Mouse (Mus musculus) gastrocnemius, adult 8-10 months (tissue): ENCODE measurements around the gene Rln1. TPM values are rescaled to one million over a fixed set of nuclear protein-coding genes. Genes with fewer than 3 reads are reported as not detected.

Experiments used
- DNase-seq, 2 experiments: peaks; one replicate each; pipeline ENCODE4 v3.0.0; 2022; ENCODE audit warnings: low spot score in 2 of 2
- total RNA-seq, 4 experiments: library from RNA; stranded (reverse); gene quantifications; 2 replicates each; pipeline ENCODE4 v1.2.4; 2022

Rln1 gene
- total RNA-seq, 4 experiments from 2014 or later, result not detected

DNA sequence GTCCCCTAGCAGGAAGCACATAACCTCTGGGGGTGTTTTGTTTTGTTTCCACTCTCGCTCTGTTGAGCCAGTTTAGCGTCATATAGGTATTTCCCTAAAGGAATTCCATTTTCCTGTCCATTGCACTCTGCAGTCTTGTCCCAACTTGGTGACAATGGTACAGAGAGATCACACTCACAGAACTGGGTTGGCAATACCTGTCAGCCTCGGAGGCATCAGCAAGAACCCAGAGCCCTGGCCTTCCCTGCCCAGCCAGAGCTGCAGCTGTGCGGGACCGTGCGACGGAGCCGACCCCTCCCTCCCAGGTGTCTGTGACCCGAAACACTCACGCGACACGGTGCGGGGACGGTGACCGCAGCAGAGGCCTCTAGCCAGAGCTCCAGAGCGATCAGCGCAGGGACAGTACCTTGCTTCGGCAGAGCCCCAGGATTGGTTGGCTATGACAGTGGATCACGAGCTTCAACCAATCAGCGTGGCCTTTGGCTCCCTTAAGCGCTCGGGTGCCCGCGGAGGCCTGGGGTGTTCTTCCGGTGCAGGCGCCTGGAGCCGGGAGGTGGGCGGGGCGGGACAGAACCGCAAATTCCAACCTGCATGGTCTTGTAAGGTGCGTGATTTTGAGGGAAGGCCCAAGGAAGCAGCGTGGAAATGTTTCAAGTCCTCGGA lies 27.1 kb upstream of the Rln1 start:
- DNase-seq, result peak; percentile 84 to 88

DNA sequence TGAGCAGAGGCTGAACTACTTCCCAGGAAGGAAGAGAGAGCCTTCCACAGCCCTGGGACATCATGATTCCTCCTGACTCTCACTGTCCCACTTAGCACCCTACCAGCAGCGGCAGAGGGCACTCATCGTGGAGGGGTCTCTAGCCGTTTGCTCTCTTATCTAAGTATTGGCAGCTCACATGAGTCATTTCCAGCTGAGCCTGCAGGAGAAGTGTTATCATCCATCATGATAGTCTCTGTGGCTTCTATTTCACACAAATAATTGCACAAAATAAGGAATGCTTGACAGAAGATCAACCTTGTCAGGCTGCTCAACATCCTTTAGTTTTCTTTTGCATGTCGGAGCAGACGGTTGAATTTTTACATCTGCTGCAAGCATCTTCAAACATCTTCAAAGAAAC lies 25.8 kb upstream of the Rln1 start:
- no peak for DNase-seq

DNA sequence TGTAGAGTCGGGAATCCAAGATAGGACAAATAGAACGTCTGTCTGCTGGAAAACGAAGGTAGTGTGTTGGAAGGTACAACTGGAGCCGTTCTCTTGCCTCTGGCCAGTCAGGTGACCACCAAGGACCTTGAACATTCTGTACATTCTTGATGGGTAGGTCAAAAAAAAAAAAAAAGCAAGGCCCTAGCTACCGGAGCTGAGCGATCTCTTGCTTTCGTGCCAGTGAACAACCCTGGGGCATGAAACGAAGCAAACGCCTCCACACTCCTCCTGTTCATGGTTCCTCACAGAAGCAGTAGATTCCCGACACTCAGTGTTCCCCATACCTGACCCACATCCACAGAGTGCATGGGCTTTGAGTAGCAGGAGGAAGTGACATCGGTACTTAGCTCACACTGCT lies 21.8 kb upstream of the Rln1 start:
- no peak for DNase-seq

DNA sequence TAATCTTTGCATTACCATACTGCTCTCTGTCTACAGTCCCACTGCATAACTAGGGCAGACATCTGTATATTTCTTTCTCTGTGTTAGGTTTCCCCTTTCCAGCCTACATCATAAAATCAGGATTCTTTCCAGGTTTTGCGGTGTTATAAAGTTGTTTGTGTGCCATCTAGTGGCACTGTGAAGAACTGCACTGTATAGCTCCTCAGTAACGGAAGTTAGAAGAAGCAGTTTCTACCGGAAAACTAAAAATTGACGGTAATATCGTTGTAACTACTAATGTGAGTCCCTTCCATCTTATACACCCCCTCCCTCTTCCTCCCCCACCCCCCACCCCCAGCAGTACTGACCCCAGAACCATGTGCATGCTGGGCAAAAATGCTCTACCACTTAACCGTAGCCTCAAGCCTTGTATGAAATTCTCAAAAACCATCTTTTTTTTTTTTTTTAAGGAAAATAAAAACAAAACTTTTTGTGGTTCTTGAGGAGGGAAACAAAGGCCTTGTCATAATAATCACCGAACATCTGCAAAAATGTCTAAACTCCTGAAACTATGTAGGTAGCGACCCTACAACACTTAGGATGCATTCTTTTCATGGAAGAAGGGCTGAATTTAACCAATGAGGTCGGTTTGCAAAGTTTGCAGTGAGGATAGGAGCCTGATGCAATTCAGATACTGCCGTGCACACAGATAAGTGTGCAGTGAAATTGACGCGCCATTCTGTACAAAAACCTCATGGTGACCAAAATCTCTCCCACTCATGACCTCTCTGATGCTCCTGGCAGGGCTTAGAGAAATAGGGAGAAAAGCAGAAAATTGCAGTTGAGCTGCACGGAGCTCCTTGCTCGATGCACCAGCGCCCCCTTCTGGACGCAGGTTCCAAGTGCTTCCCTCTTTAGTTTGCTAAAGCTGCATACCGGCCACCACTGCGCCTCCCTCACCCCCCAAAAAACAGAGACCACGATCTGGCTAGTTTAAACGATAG lies 20.7 kb upstream of the Rln1 start:
- DNase-seq, result peak; percentile 68 to 71

DNA sequence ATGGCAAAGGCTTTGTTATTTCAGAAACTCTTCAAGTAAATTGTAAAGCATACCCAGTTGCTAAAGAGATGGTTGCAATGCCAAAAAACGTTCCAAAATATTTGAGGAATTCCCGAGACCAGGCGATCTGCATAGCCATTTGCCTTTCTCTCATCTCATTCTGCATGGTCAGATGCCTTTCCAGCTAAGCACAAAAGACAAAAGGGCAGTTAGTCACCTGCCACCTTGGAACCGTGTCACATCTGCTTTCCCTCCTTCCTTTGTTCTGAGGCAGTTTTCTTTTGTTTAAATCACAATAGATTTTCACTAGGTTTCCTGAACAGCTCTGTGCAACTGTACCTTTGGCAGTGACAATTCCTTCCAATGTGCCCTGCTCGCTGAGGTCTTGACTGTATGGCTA lies 16.5 kb upstream of the Rln1 start:
- DNase-seq, result no peak

DNA sequence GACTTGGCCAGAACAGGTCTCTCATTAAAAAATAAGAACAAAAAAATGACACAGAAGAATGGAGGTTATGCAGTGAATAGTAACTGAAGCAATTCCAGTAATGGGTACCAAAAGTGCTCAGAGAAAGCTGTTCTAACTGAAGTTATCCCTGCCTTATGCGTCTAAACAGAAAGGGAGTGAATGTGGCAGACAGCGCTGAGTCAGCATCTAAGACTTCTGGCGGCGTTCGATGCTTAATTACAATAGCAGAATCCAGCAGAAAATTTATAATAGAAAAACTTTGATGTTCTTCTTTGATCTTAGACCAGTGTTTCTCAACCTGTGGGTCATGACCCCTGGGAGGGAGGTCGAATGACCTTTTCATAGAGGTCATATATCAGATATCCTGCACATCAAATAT lies 11.2 kb upstream of the Rln1 start:
- DNase-seq, result no peak

DNA sequence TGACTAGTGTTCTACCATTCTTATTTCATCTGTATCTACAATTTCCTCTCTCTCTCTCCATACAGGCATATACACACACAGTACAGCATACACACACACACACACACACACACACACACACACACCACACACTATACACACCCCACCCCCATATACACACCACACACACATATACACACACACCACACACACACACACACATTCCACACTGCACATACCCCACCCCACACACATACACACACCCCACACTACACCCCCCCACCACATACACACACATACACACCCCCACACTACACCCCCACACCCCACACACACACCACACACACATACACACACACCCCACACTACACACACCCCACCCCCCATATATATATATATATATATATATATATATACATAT lies 10.4 kb upstream of the Rln1 start:
- DNase-seq, result no peak

DNA sequence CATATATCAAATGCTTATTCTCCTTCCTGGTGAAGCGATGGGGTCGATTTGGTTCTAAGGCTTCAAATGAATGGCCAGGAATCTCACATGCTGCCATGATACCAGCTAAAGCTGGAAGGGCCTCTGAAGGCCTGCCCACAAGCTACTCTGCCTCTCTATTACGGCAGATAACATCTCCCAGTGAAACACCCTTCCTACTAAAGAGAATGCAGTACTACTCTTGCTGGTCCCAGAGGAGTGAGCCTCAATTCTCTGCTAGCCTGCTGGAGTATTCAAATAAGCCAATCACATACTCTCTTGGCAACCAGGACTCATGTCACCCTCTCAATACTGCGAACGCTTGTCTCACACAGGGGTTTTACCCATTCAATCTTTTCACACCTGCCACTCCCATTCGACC lies 7.8 kb upstream of the Rln1 start:
- no peak for DNase-seq

DNA sequence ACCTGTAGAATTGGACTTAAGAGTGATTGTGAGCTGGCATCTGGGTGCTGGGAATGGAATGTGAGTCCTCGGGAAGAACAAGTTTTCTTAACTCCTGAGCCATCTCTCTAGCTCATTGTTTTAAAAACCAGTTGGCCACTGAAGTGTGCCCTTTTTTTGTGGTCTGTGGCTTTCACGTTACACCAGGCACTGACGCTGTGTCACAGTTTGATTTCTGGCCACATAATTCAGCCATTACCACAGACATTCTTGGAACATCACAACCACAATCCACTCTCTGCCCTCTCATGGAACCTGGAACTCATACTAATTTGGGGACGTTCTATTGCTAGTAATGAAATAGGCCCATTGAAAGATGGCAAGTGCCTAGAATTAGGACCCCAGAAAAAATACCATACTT lies 6.6 kb upstream of the Rln1 start:
- DNase-seq, result no peak

DNA sequence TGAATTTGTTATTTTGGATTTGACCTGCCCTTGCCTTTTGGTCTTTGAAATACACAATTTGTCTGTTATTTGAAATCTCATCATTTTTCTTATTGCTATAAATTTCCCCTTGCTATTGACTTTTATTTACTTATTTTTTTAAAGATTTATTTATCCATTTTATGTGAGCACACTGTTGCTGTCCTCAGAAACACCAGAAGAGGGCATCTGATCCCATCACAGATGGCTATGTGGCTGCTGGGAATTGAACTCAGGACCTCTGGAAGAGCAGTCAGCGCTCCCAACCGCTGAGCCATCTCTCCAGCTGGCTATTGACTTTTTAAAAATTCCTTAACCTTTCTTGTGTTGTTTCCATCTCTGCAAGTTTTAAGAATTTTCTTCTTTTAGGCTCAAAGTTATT lies 2.2 kb upstream of the Rln1 start:
- no peak for DNase-seq

DNA sequence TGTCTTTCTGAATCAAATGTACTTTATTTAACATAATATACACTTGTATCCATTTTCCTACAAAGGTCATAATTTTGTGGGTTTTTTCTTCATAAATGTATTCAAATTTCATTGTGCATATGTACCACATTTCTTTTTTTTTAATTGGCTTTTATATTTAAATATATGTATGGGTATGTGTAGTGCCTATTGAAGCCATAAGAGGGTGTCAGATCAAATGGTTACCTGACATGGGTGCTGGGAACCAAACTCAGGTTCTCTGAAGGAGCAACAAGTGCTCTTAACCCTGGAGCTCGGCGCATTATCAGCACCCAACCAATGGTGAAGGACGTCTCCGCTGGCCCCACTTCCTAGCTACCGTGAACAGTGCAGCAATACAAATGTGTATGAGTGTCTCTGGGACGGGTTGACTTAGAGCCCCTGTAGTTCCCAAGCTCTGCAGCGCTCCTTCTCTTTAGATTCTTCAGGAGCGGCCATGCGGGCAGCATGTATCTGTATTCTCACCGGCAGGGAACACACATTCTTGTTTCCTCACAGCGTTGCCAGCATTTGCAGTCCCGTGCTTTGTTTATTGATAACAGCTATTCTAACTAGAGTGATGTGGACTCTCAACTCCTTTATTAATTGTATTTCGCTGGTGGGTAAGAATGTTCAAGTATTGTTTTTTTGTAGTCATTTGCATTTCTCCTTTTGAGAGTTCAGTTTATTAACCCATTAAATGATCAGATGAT lies 7.5 kb downstream of the Rln1 start:
- DNase-seq, result no peak

DNA sequence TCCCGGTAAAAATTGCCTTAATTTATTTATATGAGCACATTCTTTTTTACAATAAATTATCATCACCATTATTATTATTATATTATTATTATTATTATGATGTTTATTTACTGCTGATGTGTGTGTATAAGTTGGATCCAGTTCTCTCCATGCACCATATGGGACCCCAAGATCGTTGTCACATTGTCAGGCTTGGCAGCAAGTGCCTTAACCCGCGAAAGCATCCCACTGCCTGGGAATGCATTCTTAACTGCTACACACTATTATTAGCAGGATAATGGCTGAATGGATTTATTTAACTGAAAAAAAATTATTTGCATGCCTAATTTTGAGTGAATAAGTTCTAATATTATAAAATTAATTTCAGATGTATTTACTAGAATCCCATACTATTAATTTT lies 8.1 kb downstream of the Rln1 start:
- no peak for DNase-seq

DNA sequence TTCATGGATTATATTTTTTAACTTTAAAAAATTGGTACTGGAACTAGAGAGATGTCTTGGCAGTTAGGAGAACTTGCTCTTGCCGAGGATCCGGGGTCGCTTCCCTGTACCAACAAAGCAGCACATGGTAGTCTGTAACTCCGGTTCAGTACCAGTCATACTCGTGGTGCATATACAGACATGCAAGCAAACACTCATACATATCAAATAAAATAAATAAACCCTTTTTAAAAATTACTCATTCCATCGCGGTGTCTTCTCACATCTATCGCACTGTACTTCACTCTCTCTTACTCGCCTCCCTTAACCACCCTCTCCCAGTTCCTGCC lies 8.7 kb downstream of the Rln1 start:
- DNase-seq, result no peak

DNA sequence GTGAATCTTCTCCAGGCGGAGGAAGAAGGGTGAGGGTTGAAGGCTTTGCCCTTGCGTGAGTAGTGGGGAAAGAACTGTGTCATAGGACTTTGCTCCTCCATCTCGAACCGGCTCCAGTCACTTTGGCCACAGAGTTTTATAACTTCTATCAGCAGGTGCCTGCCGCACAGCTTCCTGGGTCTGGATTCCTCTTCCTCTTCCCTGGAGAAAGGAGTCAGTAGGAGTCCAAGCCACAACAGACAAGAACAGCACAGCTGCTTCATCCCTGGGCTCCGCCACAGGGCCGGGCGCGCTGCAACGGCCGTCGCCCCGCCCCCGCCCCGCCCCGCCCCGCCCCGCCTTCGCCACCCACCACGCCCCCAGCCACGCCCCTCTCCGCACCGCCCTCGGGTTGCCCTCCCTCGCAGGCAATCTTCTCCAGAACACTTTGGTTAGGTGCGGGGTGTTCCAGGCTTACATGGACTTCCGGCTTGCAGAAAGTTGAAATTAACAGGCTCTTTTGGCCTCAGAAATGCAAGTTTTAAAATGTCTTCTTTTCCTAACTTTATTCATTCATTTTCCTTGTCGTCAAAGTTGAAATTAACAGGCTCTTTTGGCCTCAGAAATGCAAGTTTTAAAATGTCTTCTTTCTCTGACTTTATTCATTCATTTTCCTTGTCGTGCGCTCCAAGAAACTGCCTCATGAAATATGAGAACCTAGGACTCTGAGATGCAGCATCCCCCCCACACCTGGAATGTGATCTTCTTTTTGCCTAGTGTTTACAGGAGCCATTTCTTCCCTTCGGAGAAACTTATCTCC lies 9.2 kb downstream of the Rln1 start, which contains the start of gene Insl6:
Insl6 (minus strand) TSS at position 304 of the 799 bp plus-strand sequence.
- DNase-seq, result peak; percentile 7 to 31

DNA sequence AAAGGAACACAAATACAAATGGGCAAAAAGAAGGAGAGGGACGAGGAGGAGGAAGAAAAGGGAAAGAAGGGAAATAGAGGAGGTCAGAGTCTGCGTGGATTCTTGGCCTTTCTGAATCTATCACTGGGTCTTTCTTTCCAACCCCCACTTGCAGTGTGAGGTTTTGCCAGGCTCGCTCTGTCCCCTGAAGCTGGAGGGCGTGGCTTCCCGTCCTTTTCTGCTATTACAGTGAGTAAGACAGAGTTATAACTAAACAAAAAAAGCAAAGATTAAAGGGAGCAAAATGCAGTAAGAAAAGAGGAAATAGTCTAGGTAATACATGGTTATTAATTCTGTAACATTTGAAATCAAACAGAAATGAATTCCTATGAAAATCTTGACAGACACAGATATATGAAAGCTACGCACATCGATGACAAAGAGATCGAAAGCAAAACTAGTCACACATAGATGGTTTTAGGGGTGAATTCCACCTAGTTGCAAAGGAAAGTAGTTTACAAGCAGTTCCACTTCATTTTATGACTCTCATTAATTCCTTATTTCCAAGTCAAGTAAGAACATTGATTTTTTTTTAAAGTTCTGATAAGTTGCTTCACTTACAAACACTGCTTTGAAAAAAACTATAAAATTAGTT lies 10.9 kb downstream of the Rln1 start:
- no peak for DNase-seq

DNA sequence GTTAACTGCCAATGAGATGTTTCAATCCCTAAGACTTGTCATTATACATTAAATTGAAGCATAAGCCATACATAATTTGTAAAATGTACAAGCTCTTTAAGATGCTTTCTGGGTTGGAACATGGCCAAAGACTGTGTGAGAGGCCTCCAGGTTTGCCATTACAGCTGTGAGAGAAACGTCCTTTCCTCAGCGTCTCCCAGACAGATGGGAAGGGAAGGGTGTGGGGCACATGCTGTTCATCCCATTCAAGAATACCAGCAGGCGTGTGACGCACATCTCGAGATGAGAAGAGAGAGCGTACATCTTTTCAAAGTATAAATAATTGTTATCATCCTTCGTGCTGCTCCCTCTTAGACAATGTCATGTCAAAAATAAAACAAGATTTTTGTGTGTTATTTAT lies 21.8 kb downstream of the Rln1 start:
- no peak for DNase-seq

DNA sequence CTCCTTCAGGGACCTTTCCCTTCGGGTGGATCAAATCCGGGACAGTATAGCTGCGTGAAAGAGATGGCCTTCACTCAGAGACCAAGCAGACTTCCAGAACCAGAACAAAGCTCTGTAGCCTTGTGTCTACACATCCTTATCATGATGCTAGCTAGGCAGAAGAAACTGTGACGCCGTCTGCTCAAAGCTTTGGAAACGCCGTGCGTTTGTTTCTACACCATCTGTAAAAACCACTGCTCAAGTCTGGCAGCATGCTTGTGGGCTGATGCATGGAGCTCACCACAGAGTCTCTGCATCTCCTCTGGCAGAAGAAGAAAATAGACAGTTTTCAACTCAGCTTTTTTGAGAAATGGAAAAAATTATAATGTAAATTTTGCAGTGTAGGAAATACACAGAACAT lies 22.7 kb downstream of the Rln1 start:
- no peak for DNase-seq

DNA sequence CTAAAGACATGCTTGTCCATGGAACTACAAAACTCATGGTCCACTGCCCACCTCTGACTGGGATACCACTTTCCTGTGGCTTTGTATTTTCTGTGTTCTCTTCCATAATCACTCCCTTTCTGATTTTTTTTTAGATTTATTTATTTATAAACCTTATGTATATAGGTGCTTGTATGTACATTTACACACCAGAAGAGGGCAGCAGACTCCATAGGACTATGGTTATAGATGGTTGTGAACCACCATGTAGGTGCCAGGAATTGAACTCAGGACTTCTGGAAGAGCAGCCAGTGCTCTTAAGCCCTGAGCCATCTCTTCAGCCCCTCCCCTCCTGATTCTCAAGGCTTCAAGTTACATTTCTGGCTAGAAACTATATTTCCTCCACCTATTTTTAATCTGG lies 25.6 kb downstream of the Rln1 start:
- DNase-seq, result no peak

DNA sequence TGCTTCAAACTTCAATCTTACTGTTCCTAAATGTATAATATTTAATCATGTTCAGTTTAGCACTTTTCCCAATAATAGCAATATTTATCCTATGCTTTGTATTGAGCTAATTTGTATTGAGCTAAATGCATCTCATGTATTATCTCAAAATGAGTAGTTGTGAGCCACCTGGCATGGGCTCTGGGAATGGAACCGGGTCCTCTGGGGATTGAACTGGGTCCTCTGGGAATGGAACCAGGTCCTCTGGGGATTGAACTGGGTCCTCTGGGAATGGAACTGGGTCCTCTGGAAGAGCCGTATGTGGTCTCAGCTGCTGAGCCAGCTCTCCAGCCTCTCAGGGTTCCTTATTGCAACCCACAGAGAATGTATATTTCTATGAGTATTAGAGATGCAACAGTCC lies 32.4 kb downstream of the Rln1 start:
- no peak for DNase-seq

DNA sequence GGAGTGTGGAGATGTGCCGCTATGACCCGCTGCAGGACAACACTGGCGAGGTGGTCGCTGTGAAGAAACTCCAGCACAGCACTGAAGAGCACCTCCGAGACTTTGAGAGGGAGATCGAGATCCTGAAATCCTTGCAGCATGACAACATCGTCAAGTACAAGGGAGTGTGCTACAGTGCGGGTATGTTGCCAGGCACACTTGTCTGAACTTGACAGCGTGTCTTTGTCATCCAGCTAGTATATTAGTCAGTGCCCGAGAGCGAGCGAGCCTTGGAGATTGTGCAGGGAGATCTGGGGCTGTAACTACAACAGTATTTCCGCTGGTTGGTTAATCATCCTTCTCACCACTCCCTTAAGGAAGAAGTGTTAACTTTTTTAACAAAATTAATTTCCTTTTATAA lies 33.6 kb downstream of the Rln1 start:
- DNase-seq, result no peak

DNA sequence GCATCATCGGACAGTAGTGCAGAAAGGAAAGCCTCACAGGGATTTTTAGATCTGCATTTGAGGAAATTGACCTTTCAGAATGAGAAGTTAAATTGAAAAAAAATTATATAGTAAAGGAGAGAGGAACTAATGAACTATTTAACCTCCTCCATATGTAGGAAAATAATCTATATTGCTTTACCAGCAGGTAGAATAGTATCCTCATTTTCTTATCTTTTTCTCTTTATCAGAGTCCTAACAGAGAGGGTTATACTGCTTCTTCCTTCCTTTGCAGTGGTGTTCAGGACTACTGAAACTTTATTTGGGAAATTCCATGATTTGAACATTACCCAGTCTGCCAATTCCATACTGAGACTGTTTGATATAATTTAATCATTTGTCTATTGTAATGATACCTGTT lies 37.1 kb downstream of the Rln1 start:
- no peak for DNase-seq
